Mouse (Mus musculus) liver, embryonic 14.5 days (tissue): ENCODE measurements around the gene Nmu.

Experiments
- CTCF ChIP-seq: IDR thresholded peaks from 2 replicates; pipeline ENCODE4 v1.5.1; 2016; ENCODE audit warnings: antibody characterized with exemption, low read depth, control low read depth
- EP300 ChIP-seq: IDR thresholded peaks from 2 replicates; pipeline ENCODE4 v1.6.1; 2016; ENCODE audit warnings: antibody characterized with exemption, low read depth

GRCm38 (mm10) chr5:76379216-76379615, 15.6 kb upstream of the Nmu start:
- TF ChIP-seq CTCF, result no peak
- TF ChIP-seq EP300, result no peak
